Mouse (Mus musculus) liver, embryonic 11.5 days (tissue): ENCODE measurements around the gene Clcn3. TPM values are rescaled to one million over a fixed set of nuclear protein-coding genes. Genes with fewer than 3 reads are reported as not detected.

ENCODE experiments used
- ATAC-seq: fragments of 200-750 bp; cut with Nextera tagmentation; replicated peaks from 2 replicates; pipeline ENCODE4 v1.8.0; 2017; ENCODE audit warnings: moderate number of reproducible peaks, mild to moderate bottlenecking, moderate TSS enrichment, moderate library complexity; ENCODE audit not compliant: low FRiP score
- DNase-seq: peaks from one replicate; pipeline ENCODE4 v3.0.0-alpha.2; 2017; ENCODE audit warnings: low spot score
- H3K27ac ChIP-seq: fragments of 300-500 bp; sonication (generic); 2 replicates; pipeline ENCODE4 v1.5.1; 2014; ENCODE audit warnings: mild to moderate bottlenecking, low read depth, low read length, control low read depth
- H3K27me3 ChIP-seq: fragments of 300-500 bp; sonication (generic); replicated peaks from 2 replicates; pipeline ENCODE4 v1.6.1; 2014; ENCODE audit warnings: low read length, mixed read lengths; ENCODE audit not compliant: control insufficient read depth, insufficient read depth
- H3K36me3 ChIP-seq: fragments of 300-500 bp; sonication (generic); 2 replicates; pipeline ENCODE4 v1.6.1; 2014; ENCODE audit warnings: mild to moderate bottlenecking, low read length, moderate library complexity, mixed read lengths; ENCODE audit not compliant: control insufficient read depth, insufficient read depth
- H3K4me1 ChIP-seq: fragments of 300-500 bp; sonication (generic); replicated peaks from 2 replicates; pipeline ENCODE4 v1.6.1; 2014; ENCODE audit warnings: low read length, mixed read lengths; ENCODE audit not compliant: control insufficient read depth, insufficient read depth
- H3K4me2 ChIP-seq: fragments of 300-500 bp; sonication (generic); 2 replicates; pipeline ENCODE4 v1.6.1; 2014; ENCODE audit warnings: mild to moderate bottlenecking, control low read depth, moderate library complexity
- H3K4me3 ChIP-seq: fragments of 300-500 bp; sonication (generic); 2 replicates; pipeline ENCODE4 v1.5.1; 2014; ENCODE audit warnings: low read depth, low read length, control low read depth
- H3K9ac ChIP-seq: fragments of 300-500 bp; sonication (generic); 2 replicates; pipeline ENCODE4 v1.6.1; 2014; ENCODE audit warnings: low read depth, low read length, control low read depth
- H3K9me3 ChIP-seq: fragments of 300-500 bp; sonication (generic); 2 replicates; pipeline ENCODE4 v1.6.1; 2016; ENCODE audit warnings: low read length, inconsistent platforms, mixed read lengths; ENCODE audit not compliant: control insufficient read depth
- WGBS: fragments of 180-500 bp; shearing (Covaris S2); extraction: QIAGEN DNeasy Blood & Tissue Kit; methylation state at CpG from one replicate; pipeline ENCODE4 v1.1.7; 2014; 5-methylcytosine and 5-hydroxymethylcytosine counted together
- polyA plus RNA-seq: library from polyadenylated mRNA; unstranded; fragments of >200 nt; fragmentation: Nextera tagmentation; extraction: Ambion mirVana; gene quantifications from 2 replicates; pipeline ENCODE4 v1.2.1, GENCODE M21; 2014

Gene Clcn3
- polyA plus RNA-seq, 1 experiment from 2014 or later: 43.8 TPM

- DNase-seq: no peak
- H3K9ac ChIP-seq: no peak overlapping the region
- H3K36me3 ChIP-seq: no peaks in the 10 kb centered on the region
- H3K27me3 ChIP-seq: no peaks in the 10 kb centered on the region
- H3K4me3 ChIP-seq: no peak overlapping the region
- WGBS: 78% methylated on average over 13 of the region's 13 CpGs
- H3K4me1 ChIP-seq: no peaks in the 10 kb centered on the region
- H3K4me2 ChIP-seq: no peak overlapping the region
- H3K27ac ChIP-seq: no peak overlapping the region
- no peak for ATAC-seq
- no peaks in the 10 kb centered on the region for H3K9me3 ChIP-seq
Observed at GRCm38 (mm10) chr8:60870231-60871193, 112.6 kb downstream of the Clcn3 start.

GRCm38 (mm10) chr8:60869761-60870160 is 113.3 kb downstream of the Clcn3 start:
- no peaks in the 10 kb centered on the region for H3K4me1 ChIP-seq
- H3K4me3 ChIP-seq: no peak overlapping the region
- H3K9me3 ChIP-seq: no peaks in the 10 kb centered on the region

GRCm38 (mm10) chr8:60868236-60868965 is 114.7 kb downstream of the Clcn3 start:
- H3K27ac ChIP-seq: no peak overlapping the region
- no peak overlapping the region for H3K9ac ChIP-seq
- no peaks in the 10 kb centered on the region for H3K27me3 ChIP-seq
- H3K36me3 ChIP-seq: no peaks in the 10 kb centered on the region
- H3K4me1 ChIP-seq: no peaks in the 10 kb centered on the region
- DNase-seq (no peak), ATAC-seq (no peak)
- WGBS: 77% methylated on average over 4 of the region's 4 CpGs
- no peaks in the 10 kb centered on the region for H3K9me3 ChIP-seq
- H3K4me3 ChIP-seq: no peak overlapping the region
- H3K4me2 ChIP-seq: no peak overlapping the region

More at GRCm38 (mm10) chr8:60869761-60870160, 113.3 kb downstream of the Clcn3 start:
- no peak overlapping the region for H3K9ac ChIP-seq
- no peaks in the 10 kb centered on the region for H3K27me3 ChIP-seq
- no peaks in the 10 kb centered on the region for H3K36me3 ChIP-seq
- H3K27ac ChIP-seq: no peak overlapping the region
- ATAC-seq (no peak), DNase-seq (no peak)
- WGBS: 84% methylated on average over 2 of the region's 2 CpGs
- H3K4me2 ChIP-seq: no peak overlapping the region

GRCm38 (mm10) chr8:60867468-60868115 is 115.5 kb downstream of the Clcn3 start:
- no peak overlapping the region for H3K4me3 ChIP-seq

GRCm38 (mm10) chr8:60865504-60866114 is 117.5 kb downstream of the Clcn3 start:
- no peak overlapping the region for H3K4me3 ChIP-seq
- 32% methylated on average over 3 of the region's 3 CpGs for WGBS

More at GRCm38 (mm10) chr8:60867468-60868115, 115.5 kb downstream of the Clcn3 start:
- H3K36me3 ChIP-seq: no peaks in the 10 kb centered on the region
- no peak overlapping the region for H3K4me2 ChIP-seq
- DNase-seq (no peak), ATAC-seq (no peak)
- H3K27ac ChIP-seq: no peak overlapping the region
- WGBS: 39% methylated on average over 4 of the region's 4 CpGs
- H3K27me3 ChIP-seq: no peaks in the 10 kb centered on the region
- H3K4me1 ChIP-seq: no peaks in the 10 kb centered on the region
- H3K9ac ChIP-seq: no peak overlapping the region
- no peaks in the 10 kb centered on the region for H3K9me3 ChIP-seq

GRCm38 (mm10) chr8:60864875-60865274 is 118.2 kb downstream of the Clcn3 start:
- no peak overlapping the region for H3K27ac ChIP-seq
- no peaks in the 10 kb centered on the region for H3K9me3 ChIP-seq
- no peak overlapping the region for H3K4me2 ChIP-seq
- H3K36me3 ChIP-seq: no peaks in the 10 kb centered on the region
- no peak overlapping the region for H3K9ac ChIP-seq
- ATAC-seq: no peak
- peaks cover under 1% of the 10 kb centered on the region for H3K4me1 ChIP-seq
- 82% methylated on average over 6 of the region's 6 CpGs for WGBS
- no peak for DNase-seq
- H3K4me3 ChIP-seq: no peak overlapping the region
- H3K27me3 ChIP-seq: no peaks in the 10 kb centered on the region

More at GRCm38 (mm10) chr8:60865504-60866114, 117.5 kb downstream of the Clcn3 start:
- no peaks in the 10 kb centered on the region for H3K4me1 ChIP-seq
- no peak for ATAC-seq
- H3K27me3 ChIP-seq: no peaks in the 10 kb centered on the region
- H3K4me2 ChIP-seq: no peak overlapping the region
- H3K36me3 ChIP-seq: no peaks in the 10 kb centered on the region
- H3K27ac ChIP-seq: no peak overlapping the region
- H3K9ac ChIP-seq: no peak overlapping the region
- no peak for DNase-seq
- H3K9me3 ChIP-seq: no peaks in the 10 kb centered on the region

GRCm38 (mm10) chr8:60861783-60862182 is 121.3 kb downstream of the Clcn3 start:
- ATAC-seq (no peak), DNase-seq (no peak)
- Histone ChIP-seq H3K4me3 (no peak overlapping the region), H3K36me3 (no peaks in the 10 kb centered on the region), H3K4me2 (no peak overlapping the region), H3K9ac (no peak overlapping the region), H3K27ac (no peak overlapping the region), H3K27me3 (no peaks in the 10 kb centered on the region), H3K9me3 (no peaks in the 10 kb centered on the region), H3K4me1 (peaks cover 4% of the 10 kb centered on the region)
- 83% methylated on average over 6 of the region's 6 CpGs for WGBS

- DNase-seq: no peak
- Histone ChIP-seq H3K9me3 (no peaks in the 10 kb centered on the region), H3K9ac (no peak overlapping the region), H3K36me3 (no peaks in the 10 kb centered on the region), H3K27me3 (no peaks in the 10 kb centered on the region), H3K4me2 (no peak overlapping the region), H3K27ac (no peak overlapping the region), H3K4me3 (no peak overlapping the region), H3K4me1 (peaks cover 4% of the 10 kb centered on the region)
- no peak for ATAC-seq
- WGBS: 81% methylated on average over 3 of the region's 3 CpGs
Observed at GRCm38 (mm10) chr8:60860749-60861148, 122.4 kb downstream of the Clcn3 start.
